Mouse (Mus musculus) C2C12 (cell line): ENCODE data around the gene Fam222b. TPM values are rescaled to one million over a fixed set of nuclear protein-coding genes. Genes with fewer than 3 reads are reported as not detected.
A peak's percentile ranks its signal among the peaks of the same experiment; 100 is the strongest.

Experiments used
- H3K27me3 ChIP-seq: one replicate; pipeline ENCODE4 v1.6.1; 2011; ENCODE audit not compliant: control insufficient read depth, insufficient read depth, insufficient read length
- H3K36me3 ChIP-seq: one replicate; pipeline ENCODE4 v1.6.1; 2011; ENCODE audit not compliant: control insufficient read depth, insufficient read depth
- H3K4me3 ChIP-seq: one replicate; pipeline ENCODE4 v1.5.1; 2011; ENCODE audit warnings: mild to moderate bottlenecking, control low read depth; ENCODE audit not compliant: poor library complexity, insufficient read depth, severe bottlenecking
- H3K79me2 ChIP-seq: one replicate; pipeline ENCODE4 v1.6.1; 2011; ENCODE audit not compliant: control insufficient read depth, insufficient read depth
- H3K79me3 ChIP-seq: one replicate; pipeline ENCODE4 v1.6.1; 2011; ENCODE audit warnings: low read depth, control low read depth
- H3ac ChIP-seq: one replicate; pipeline ENCODE3; 2011; ENCODE audit warnings: low read depth; ENCODE audit not compliant: control insufficient read depth, insufficient read length
- CEBPB ChIP-seq: IDR thresholded peaks from one replicate; pipeline ENCODE4 v1.6.1; 2011; ENCODE audit warnings: low read depth, mild to moderate bottlenecking, control low read depth, moderate library complexity
- CTCF ChIP-seq: IDR thresholded peaks from one replicate; pipeline ENCODE4 v1.5.1; 2011; ENCODE audit not compliant: control insufficient read depth, insufficient read depth, insufficient read length
- FOSL1 ChIP-seq: IDR thresholded peaks from one replicate; pipeline ENCODE4 v1.8.0; 2011; ENCODE audit warnings: mild to moderate bottlenecking, low read length; ENCODE audit not compliant: poor library complexity, insufficient read depth, severe bottlenecking
- MAX ChIP-seq: IDR thresholded peaks from one replicate; pipeline ENCODE4 v1.6.1; 2011; ENCODE audit warnings: mild to moderate bottlenecking, control low read depth
- MYOD1 ChIP-seq: IDR thresholded peaks from one replicate; pipeline ENCODE4 v1.6.1; 2011; ENCODE audit warnings: low read depth; ENCODE audit not compliant: control insufficient read depth, insufficient read length
- MYOG ChIP-seq: IDR thresholded peaks from one replicate; pipeline ENCODE4 v1.6.1; 2011; ENCODE audit not compliant: control insufficient read depth, insufficient read length; ENCODE audit errors: extremely low read depth
- USF1 ChIP-seq: IDR thresholded peaks from one replicate; pipeline ENCODE4 v1.6.1; 2011; ENCODE audit warnings: low read depth, mild to moderate bottlenecking, control low read depth, moderate library complexity
- polyA plus RNA-seq: library from polyadenylated mRNA; unstranded; fragments of >200 nt; fragmentation: generic; extraction: Trizol; gene quantifications from one replicate; pipeline ENCODE4 v1.2.1, GENCODE M21; 2012; ENCODE audit warnings: missing spikeins

Gene Fam222b
- polyA plus RNA-seq, 1 experiment = 12.2 TPM

GRCm38 (mm10) chr11:78079961-78080921 lies 14.2 kb upstream of the Fam222b start, which contains the start of gene Eral1:
Eral1 (minus strand) TSS chr11:78080383.
- Histone ChIP-seq H3K27me3 (no peaks in the 10 kb centered on the region), H3K79me2 (peaks cover 16% of the 10 kb centered on the region), H3K36me3 (peaks cover 27% of the 10 kb centered on the region), H3K4me3 (peak within 1 kb of the TSS; percentile 84), H3K79me3 (peaks cover 10% of the 10 kb centered on the region), H3ac (peak within 1 kb of the TSS; percentile 93)
- TF ChIP-seq FOSL1 (no peak), USF1 (no peak), CTCF (no peak), MAX (no peak), MYOG (no peak), CEBPB (no peak), MYOD1 (no peak)

GRCm38 (mm10) chr11:78083595-78083994 lies 10.9 kb upstream of the Fam222b start:
- no peak overlapping the region for H3ac ChIP-seq
- TF ChIP-seq CTCF (no peak), CEBPB (no peak), MAX (no peak), USF1 (no peak), MYOG (no peak)
- no peak overlapping the region for H3K4me3 ChIP-seq
- H3K79me3 ChIP-seq = peaks cover 10% of the 10 kb centered on the region
- H3K36me3 ChIP-seq = no peaks in the 10 kb centered on the region
- H3K79me2 ChIP-seq = peaks cover 16% of the 10 kb centered on the region
- H3K27me3 ChIP-seq = no peaks in the 10 kb centered on the region

GRCm38 (mm10) chr11:78086925-78087479 lies 7.5 kb upstream of the Fam222b start:
- Histone ChIP-seq H3ac (no peak overlapping the region), H3K79me2 (no peaks in the 10 kb centered on the region), H3K79me3 (no peaks in the 10 kb centered on the region), H3K4me3 (no peak overlapping the region), H3K27me3 (no peaks in the 10 kb centered on the region), H3K36me3 (no peaks in the 10 kb centered on the region)
- TF ChIP-seq CEBPB (no peak), CTCF (no peak), MYOG (no peak), FOSL1 (no peak), MYOD1 (no peak), USF1 (no peak), MAX (no peak)

- Histone ChIP-seq H3ac (no peak overlapping the region), H3K79me2 (no peaks in the 10 kb centered on the region), H3K27me3 (no peaks in the 10 kb centered on the region), H3K36me3 (no peaks in the 10 kb centered on the region), H3K4me3 (no peak overlapping the region), H3K79me3 (no peaks in the 10 kb centered on the region)
- no peak for TF ChIP-seq CEBPB
- TF ChIP-seq CTCF = no peak
- no peak for TF ChIP-seq MYOD1
- no peak for TF ChIP-seq MAX
- no peak for TF ChIP-seq MYOG
- no peak for TF ChIP-seq FOSL1
- no peak for TF ChIP-seq USF1
These were observed 6.6 kb upstream of the Fam222b start for GRCm38 (mm10) chr11:78087756-78088281.

GRCm38 (mm10) chr11:78094137-78094503 lies 340 bp upstream of the Fam222b start:
- Histone ChIP-seq H3K36me3 (peaks cover 19% of the 10 kb centered on the region), H3K27me3 (no peaks in the 10 kb centered on the region), H3ac (no peak overlapping the region), H3K4me3 (peak overlapping the region; percentile 99), H3K79me2 (peaks cover 48% of the 10 kb centered on the region), H3K79me3 (peaks cover 45% of the 10 kb centered on the region)
- TF ChIP-seq CTCF (no peak), MAX (no peak), FOSL1 (no peak), MYOG (no peak), CEBPB (no peak)

DNA sequence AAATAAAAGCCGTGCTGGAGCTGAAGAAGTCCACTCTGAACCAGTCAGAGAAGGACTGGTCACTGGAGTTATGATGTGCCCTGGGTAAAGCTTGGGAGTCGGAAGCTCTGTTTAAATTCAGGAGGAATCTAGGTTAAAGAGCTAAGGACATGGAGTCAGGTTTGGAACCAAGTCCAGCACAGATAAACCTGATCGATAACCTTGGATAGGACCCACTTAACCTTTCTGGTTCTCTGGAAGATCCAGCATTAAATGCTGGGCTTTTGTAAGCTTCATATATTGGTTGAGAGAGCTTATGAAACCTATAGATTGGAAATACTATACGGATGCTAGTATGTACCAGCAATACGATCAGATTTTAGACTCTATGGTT lies 670 bp downstream of the Fam222b start:
- TF ChIP-seq CEBPB = no peak
- TF ChIP-seq USF1 = no peak
- no peak for TF ChIP-seq MAX
- TF ChIP-seq CTCF = no peak
- peak overlapping the region; percentile 99 for H3K4me3 ChIP-seq
- peak overlapping the region; percentile 90 for H3ac ChIP-seq
- peaks cover 53% of the 10 kb centered on the region for H3K79me3 ChIP-seq
- H3K79me2 ChIP-seq = peaks cover 58% of the 10 kb centered on the region
- no peaks in the 10 kb centered on the region for H3K27me3 ChIP-seq
- peaks cover 26% of the 10 kb centered on the region for H3K36me3 ChIP-seq
